Mouse (Mus musculus) limb, embryonic 13.5 days (tissue): Measurements from ENCODE around the gene Gm15013. TPM values are rescaled to one million over a fixed set of nuclear protein-coding genes. Genes with fewer than 3 reads are reported as not detected.

Source experiments
- polyA plus RNA-seq: library from polyadenylated mRNA; unstranded; fragments of >200 nt; fragmentation: Nextera tagmentation; extraction: Ambion mirVana; gene quantifications from 2 replicates; pipeline ENCODE4 v1.2.1, GENCODE M21; 2015

Gm15013 gene
- polyA plus RNA-seq, 1 experiment from 2014 or later = 0.62 TPM

Other genes with a start within 250 kb of the Gm15013 start
- gene D330045A20Rik, start 234.1 kb downstream of the Gm15013 start, polyA plus RNA-seq = 0.92 and 1.2 TPM in 2 replicates
- gene Rnf128, start 151.2 kb downstream of the Gm15013 start, polyA plus RNA-seq = 8.0 TPM in 2 replicates
- 3.2 and 3.8 TPM in 2 replicates for gene Tbc1d8b, start 29.5 kb downstream of the Gm15013 start, polyA plus RNA-seq
- 0.18 and 0.41 TPM in 2 replicates for gene Ripply1, start 67.9 kb upstream of the Gm15013 start, polyA plus RNA-seq
- gene Cldn2, start 86.3 kb upstream of the Gm15013 start, polyA plus RNA-seq = 0.27 and 0.32 TPM in 2 replicates
- gene Morc4, start 157.2 kb upstream of the Gm15013 start, polyA plus RNA-seq = 17.9 and 20.7 TPM in 2 replicates